Mouse (Mus musculus) ES-E14 (cell line): ENCODE measurements around the gene Fzd7. TPM values are rescaled to one million over a fixed set of nuclear protein-coding genes. Genes with fewer than 3 reads are reported as not detected.

ENCODE experiments used
- DNase-seq: peaks from one replicate; pipeline ENCODE4 v3.0.0-alpha.2; 2013; ENCODE audit warnings: low read depth, low spot score
- H3K27ac ChIP-seq: 2 replicates; pipeline ENCODE4 v1.5.1; 2012; ENCODE audit warnings: low read depth, mild to moderate bottlenecking, low read length, moderate library complexity, mixed read lengths; ENCODE audit not compliant: poor library complexity, insufficient read depth, severe bottlenecking
- H3K36me3 ChIP-seq: 2 replicates; pipeline ENCODE4 v1.6.1; 2012; ENCODE audit warnings: mild to moderate bottlenecking, low read length, moderate library complexity, mixed read lengths; ENCODE audit not compliant: control insufficient read depth, poor library complexity, insufficient read depth, severe bottlenecking
- H3K4me1 ChIP-seq, 2 experiments: fragments of 150-350 bp in 1 of 2; sonication (generic) in 1 of 2; 2 replicates each; pipeline ENCODE4 v1.6.1; 2012; ENCODE audit warnings: low read length in 2 of 2, mild to moderate bottlenecking in 1 of 2, mixed read lengths in 1 of 2; ENCODE audit not compliant: control insufficient read depth in 2 of 2, insufficient read depth in 2 of 2, poor library complexity in 1 of 2
- H3K4me3 ChIP-seq, 2 experiments: fragments of 150-350 bp in 1 of 2; sonication (generic) in 1 of 2; 2 replicates each; pipeline ENCODE4 v1.5.1; 2012; ENCODE audit warnings: low read length in 2 of 2, low read depth in 1 of 2, mild to moderate bottlenecking in 1 of 2, mixed read lengths in 1 of 2; ENCODE audit not compliant: insufficient read depth in 1 of 2, poor library complexity in 1 of 2, severe bottlenecking in 1 of 2
- H3K9ac ChIP-seq: 2 replicates; pipeline ENCODE4 v1.6.1; 2012; ENCODE audit warnings: low read depth, mild to moderate bottlenecking, low read length, mixed read lengths; ENCODE audit not compliant: poor library complexity, insufficient read depth, severe bottlenecking
- H3K9me3 ChIP-seq: fragments of 150-350 bp; sonication (generic); 2 replicates; pipeline ENCODE4 v1.6.1; 2012; ENCODE audit warnings: low read depth, mild to moderate bottlenecking, low read length; ENCODE audit not compliant: control insufficient read depth, insufficient read depth
- CHD2 ChIP-seq: IDR thresholded peaks from 2 replicates; pipeline ENCODE4 v1.6.1; 2014; ENCODE audit warnings: mild to moderate bottlenecking, low read depth, low read length, inconsistent platforms
- HCFC1 ChIP-seq: IDR thresholded peaks from 2 replicates; pipeline ENCODE4 v1.6.1; 2012; ENCODE audit warnings: low read length, inconsistent platforms, borderline replicate concordance; ENCODE audit not compliant: insufficient read depth
- MAFK ChIP-seq: IDR thresholded peaks from 2 replicates; pipeline ENCODE4 v1.6.1; 2014; ENCODE audit warnings: mild to moderate bottlenecking, low read depth, low read length, inconsistent platforms; ENCODE audit not compliant: insufficient read depth
- ZC3H11A ChIP-seq: IDR thresholded peaks from 2 replicates; pipeline ENCODE4 v1.6.1; 2012; ENCODE audit warnings: low read depth, mild to moderate bottlenecking, inconsistent platforms, low read length, borderline replicate concordance
- ZNF384 ChIP-seq: IDR thresholded peaks from 2 replicates; pipeline ENCODE4 v1.6.1; 2012; ENCODE audit warnings: low read depth, low read length, inconsistent platforms
- in situ Hi-C, 2 experiments: fragments of 600-800 bp; cut with MboI; formaldehyde crosslinking; loops; one replicate each; pipeline ENCODE4 v1.15.1; 2025; ENCODE audit warnings: low sequenced_read_pairs in 2 of 2, inconsistent platforms in 1 of 2; ENCODE audit not compliant: unreplicated experiment in 2 of 2
- total RNA-seq: library from RNA; depleted of rRNA; stranded (reverse); fragments of 300-350 nt; gene quantifications from 2 replicates; pipeline ENCODE4 v1.2.3, GENCODE M21; 2012

Gene Fzd7
- total RNA-seq, 1 experiment = 57.9 TPM

- no peaks in the 10 kb centered on the region for H3K9me3 ChIP-seq
- peak overlapping the region in 1 of 2 experiments; percentile 7; a peak in 1 of 4 replicates for H3K4me3 ChIP-seq
- DNase-seq = no peak
- no peak overlapping the region for H3K9ac ChIP-seq
- no peaks in the 10 kb centered on the region for H3K36me3 ChIP-seq
- H3K4me1 ChIP-seq = peaks cover 0 to 8% of the 10 kb centered on the region in 2 experiments; a peak in 1 of 4 replicates
- in situ Hi-C loops = no loop called here
- TF ChIP-seq ZNF384 (no peak), CHD2 (no peak)
- H3K27ac ChIP-seq = no peak overlapping the region
These were observed 29.5 kb downstream of the Fzd7 start for GRCm38 (mm10) chr1:59511566-59512270.

- H3K9me3 ChIP-seq = no peaks in the 10 kb centered on the region
- H3K9ac ChIP-seq = peak within 1 kb of the TSS; percentile 35; the same call in 1 of the 2 replicates
- H3K36me3 ChIP-seq = no peaks in the 10 kb centered on the region
- peaks cover 0 to 14% of the 10 kb centered on the region in 2 experiments; a peak in 3 of 4 replicates for H3K4me1 ChIP-seq
- H3K4me3 ChIP-seq = peak within 1 kb of the TSS; percentile 54 to 55
- in situ Hi-C loops = no loop called here
- DNase-seq = peak; percentile 47
- TF ChIP-seq ZNF384 = no peak
- TF ChIP-seq HCFC1 = no peak
- no peak for TF ChIP-seq ZC3H11A
- TF ChIP-seq MAFK = no peak
- TF ChIP-seq CHD2 = no peak
- H3K27ac ChIP-seq = no peak within 1 kb of the TSS
These were observed 34.0 kb downstream of the Fzd7 start, which contains the start of gene Gm973 for GRCm38 (mm10) chr1:59516026-59516917. Gene Gm973 (plus strand): TSS chr1:59516264.

- no peak overlapping the region for H3K9ac ChIP-seq
- no peaks in the 10 kb centered on the region for H3K9me3 ChIP-seq
- H3K4me1 ChIP-seq = peaks cover 0 to 26% of the 10 kb centered on the region in 2 experiments; a peak in 3 of 4 replicates
- TF ChIP-seq ZNF384 = no peak
- no peak for TF ChIP-seq MAFK
- no peak for TF ChIP-seq CHD2
- TF ChIP-seq ZC3H11A = no peak
- no peak for TF ChIP-seq HCFC1
- no peaks in the 10 kb centered on the region for H3K36me3 ChIP-seq
- DNase-seq = no peak
- in situ Hi-C loops = no loop called here
- H3K4me3 ChIP-seq = no peak overlapping the region
- no peak overlapping the region for H3K27ac ChIP-seq
These were observed 38.1 kb downstream of the Fzd7 start for GRCm38 (mm10) chr1:59520226-59520837.

DNA sequence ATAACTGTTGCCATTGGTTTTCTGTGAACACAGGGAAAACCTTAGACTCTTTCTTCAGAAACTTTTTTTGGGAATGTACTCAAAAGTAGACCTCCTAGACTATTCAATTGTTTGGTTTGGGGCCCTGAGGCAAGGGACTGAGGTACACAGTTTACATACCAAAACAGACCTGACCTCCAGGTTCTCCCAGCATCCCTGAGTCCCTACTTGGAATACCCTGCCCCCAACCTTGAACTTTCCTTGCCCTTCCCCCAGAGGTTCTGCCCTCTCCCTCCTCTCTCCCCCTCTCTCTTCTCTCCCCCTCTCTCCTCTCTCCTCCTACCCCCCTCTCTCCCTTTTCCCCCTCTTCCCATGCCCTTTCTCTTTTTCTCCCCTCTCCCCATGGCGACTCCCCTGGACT, 40.2 kb downstream of the Fzd7 start:
- TF ChIP-seq MAFK (no peak), CHD2 (no peak), ZNF384 (no peak), ZC3H11A (no peak), HCFC1 (no peak)
- H3K9ac ChIP-seq = no peak overlapping the region
- no peaks in the 10 kb centered on the region for H3K9me3 ChIP-seq
- H3K4me3 ChIP-seq = no peak overlapping the region
- in situ Hi-C loops = no loop called here
- peak; percentile 43 for DNase-seq
- peaks cover 0 to 21% of the 10 kb centered on the region in 2 experiments; a peak in 3 of 4 replicates for H3K4me1 ChIP-seq
- H3K36me3 ChIP-seq = no peaks in the 10 kb centered on the region
- H3K27ac ChIP-seq = no peak overlapping the region
